Mouse (Mus musculus) ES-E14 (cell line): Measurements from ENCODE around the gene Thegl. TPM values are rescaled to one million over a fixed set of nuclear protein-coding genes. Genes with fewer than 3 reads are reported as not detected.

Source experiments
- DNase-seq: peaks from one replicate; pipeline ENCODE4 v3.0.0-alpha.2; 2013; ENCODE audit warnings: low read depth, low spot score
- H3K27ac ChIP-seq: 2 replicates; pipeline ENCODE4 v1.5.1; 2012; ENCODE audit warnings: low read depth, mild to moderate bottlenecking, low read length, moderate library complexity, mixed read lengths; ENCODE audit not compliant: poor library complexity, insufficient read depth, severe bottlenecking
- H3K36me3 ChIP-seq: 2 replicates; pipeline ENCODE4 v1.6.1; 2012; ENCODE audit warnings: mild to moderate bottlenecking, low read length, moderate library complexity, mixed read lengths; ENCODE audit not compliant: control insufficient read depth, poor library complexity, insufficient read depth, severe bottlenecking
- H3K4me1 ChIP-seq, 2 experiments: fragments of 150-350 bp in 1 of 2; sonication (generic) in 1 of 2; 2 replicates each; pipeline ENCODE4 v1.6.1; 2012; ENCODE audit warnings: low read length in 2 of 2, mild to moderate bottlenecking in 1 of 2, mixed read lengths in 1 of 2; ENCODE audit not compliant: control insufficient read depth in 2 of 2, insufficient read depth in 2 of 2, poor library complexity in 1 of 2
- H3K4me3 ChIP-seq, 2 experiments: fragments of 150-350 bp in 1 of 2; sonication (generic) in 1 of 2; 2 replicates each; pipeline ENCODE4 v1.5.1; 2012; ENCODE audit warnings: low read length in 2 of 2, low read depth in 1 of 2, mild to moderate bottlenecking in 1 of 2, mixed read lengths in 1 of 2; ENCODE audit not compliant: insufficient read depth in 1 of 2, poor library complexity in 1 of 2, severe bottlenecking in 1 of 2
- H3K9ac ChIP-seq: 2 replicates; pipeline ENCODE4 v1.6.1; 2012; ENCODE audit warnings: low read depth, mild to moderate bottlenecking, low read length, mixed read lengths; ENCODE audit not compliant: poor library complexity, insufficient read depth, severe bottlenecking
- H3K9me3 ChIP-seq: fragments of 150-350 bp; sonication (generic); 2 replicates; pipeline ENCODE4 v1.6.1; 2012; ENCODE audit warnings: low read depth, mild to moderate bottlenecking, low read length; ENCODE audit not compliant: control insufficient read depth, insufficient read depth
- CHD2 ChIP-seq: IDR thresholded peaks from 2 replicates; pipeline ENCODE4 v1.6.1; 2014; ENCODE audit warnings: mild to moderate bottlenecking, low read depth, low read length, inconsistent platforms
- HCFC1 ChIP-seq: IDR thresholded peaks from 2 replicates; pipeline ENCODE4 v1.6.1; 2012; ENCODE audit warnings: low read length, inconsistent platforms, borderline replicate concordance; ENCODE audit not compliant: insufficient read depth
- MAFK ChIP-seq: IDR thresholded peaks from 2 replicates; pipeline ENCODE4 v1.6.1; 2014; ENCODE audit warnings: mild to moderate bottlenecking, low read depth, low read length, inconsistent platforms; ENCODE audit not compliant: insufficient read depth
- ZC3H11A ChIP-seq: IDR thresholded peaks from 2 replicates; pipeline ENCODE4 v1.6.1; 2012; ENCODE audit warnings: low read depth, mild to moderate bottlenecking, inconsistent platforms, low read length, borderline replicate concordance
- ZNF384 ChIP-seq: IDR thresholded peaks from 2 replicates; pipeline ENCODE4 v1.6.1; 2012; ENCODE audit warnings: low read depth, low read length, inconsistent platforms
- in situ Hi-C, 2 experiments: fragments of 600-800 bp; cut with MboI; formaldehyde crosslinking; loops; one replicate each; pipeline ENCODE4 v1.15.1; 2025; ENCODE audit warnings: low sequenced_read_pairs in 2 of 2, inconsistent platforms in 1 of 2; ENCODE audit not compliant: unreplicated experiment in 2 of 2
- total RNA-seq: library from RNA; depleted of rRNA; stranded (reverse); fragments of 300-350 nt; gene quantifications from 2 replicates; pipeline ENCODE4 v1.2.3, GENCODE M21; 2012; rRNA removed

Gene Thegl
- total RNA-seq, 1 experiment: not detected

- no peak for TF ChIP-seq MAFK
- no peak for TF ChIP-seq CHD2
- Histone ChIP-seq H3K9me3 (no peaks in the 10 kb centered on the region), H3K27ac (no peak overlapping the region), H3K9ac (no peak overlapping the region), H3K4me3 (no peak overlapping the region), H3K36me3 (no peaks in the 10 kb centered on the region), H3K4me1 (no peaks in the 10 kb centered on the region; a peak in 1 of 4 replicates)
- DNase-seq: no peak
- in situ Hi-C loops: no loop called here
Observed at GRCm38 (mm10) chr5:77107146-77107822, 91.5 kb downstream of the Thegl start.

- no peak for TF ChIP-seq CHD2
- no peaks in the 10 kb centered on the region for H3K9me3 ChIP-seq
- no peak for DNase-seq
- in situ Hi-C loops: no loop called here
- no peak overlapping the region for H3K9ac ChIP-seq
- H3K27ac ChIP-seq: no peak overlapping the region
- H3K4me1 ChIP-seq: no peaks in the 10 kb centered on the region
- H3K4me3 ChIP-seq: no peak overlapping the region
- H3K36me3 ChIP-seq: no peaks in the 10 kb centered on the region
Observed at GRCm38 (mm10) chr5:77108806-77109205, 93.0 kb downstream of the Thegl start.

- H3K4me3 ChIP-seq: no peak overlapping the region
- no peaks in the 10 kb centered on the region for H3K9me3 ChIP-seq
- H3K9ac ChIP-seq: no peak overlapping the region
- peaks cover 0 to 2% of the 10 kb centered on the region in 2 experiments; a peak in 1 of 4 replicates for H3K4me1 ChIP-seq
- TF ChIP-seq MAFK (no peak), HCFC1 (no peak), CHD2 (no peak), ZNF384 (no peak), ZC3H11A (no peak)
- H3K36me3 ChIP-seq: no peaks in the 10 kb centered on the region
- H3K27ac ChIP-seq: no peak overlapping the region
- in situ Hi-C loops: no loop called here
- DNase-seq: no peak
Observed at GRCm38 (mm10) chr5:77109814-77110213, 94.0 kb downstream of the Thegl start.

Other genes with a start within 250 kb of the Thegl start
- gene Aasdh, start 110.5 kb upstream of the Thegl start, total RNA-seq: 18.0 and 22.1 TPM in 2 replicates
- 308 and 369 TPM in 2 replicates for gene Paics, start 64.7 kb upstream of the Thegl start, total RNA-seq
- gene Ppat, start 64.4 kb upstream of the Thegl start, total RNA-seq: 62.9 and 90.3 TPM in 2 replicates
- 65.9 and 67.0 TPM in 2 replicates for gene Srp72, start 41.3 kb upstream of the Thegl start, total RNA-seq
- gene Arl9, start 12.0 kb upstream of the Thegl start, total RNA-seq: not detected in 2 replicates
- 3.9 and 4.9 TPM in 2 replicates for gene Hopx, start 99.1 kb downstream of the Thegl start, total RNA-seq
- gene Spink2, start 195.4 kb downstream of the Thegl start, total RNA-seq: 0.48 and 0.98 TPM in 2 replicates
- 108 and 120 TPM in 2 replicates for gene Rest, start 249.5 kb downstream of the Thegl start, total RNA-seq